Mouse (Mus musculus): Measurements from ENCODE around the gene Inpp4b. TPM values are rescaled to one million over a fixed set of nuclear protein-coding genes. Genes with fewer than 3 reads are reported as not detected.

The Inpp4b gene
- polyA plus RNA-seq, 1 experiment from 2014 or later, result 4.6 TPM

GRCm38 (mm10) chr8:81608082-81608481, 265.7 kb downstream of the Inpp4b start:
- Histone ChIP-seq H3K4me2 (replicated peaks; ENCODE audit: low read depth) (no peak overlapping the region), H3K9me3 (ENCODE audit: control insufficient read depth) (no peaks in the 10 kb centered on the region), H3K9ac (ENCODE audit: low read depth, low read length) (no peak overlapping the region), H3K27me3 (replicated peaks; ENCODE audit: control insufficient read depth, insufficient read depth, low read length) (no peaks in the 10 kb centered on the region), H3K27ac (ENCODE audit: low read depth, low read length) (no peak overlapping the region), H3K4me3 (ENCODE audit: low read depth, low read length) (no peak overlapping the region), H3K36me3 (ENCODE audit: control insufficient read depth, insufficient read depth) (no peaks in the 10 kb centered on the region), H3K4me1 (replicated peaks; ENCODE audit: control insufficient read depth, insufficient read depth, low read length) (no peaks in the 10 kb centered on the region)
- ATAC-seq, result no peak
- WGBS, result 95% methylated on average over 1 of the region's 1 CpGs
- TF ChIP-seq CTCF (IDR thresholded peaks at IDR 0.05; ENCODE audit: low read depth), result no peak

DNA sequence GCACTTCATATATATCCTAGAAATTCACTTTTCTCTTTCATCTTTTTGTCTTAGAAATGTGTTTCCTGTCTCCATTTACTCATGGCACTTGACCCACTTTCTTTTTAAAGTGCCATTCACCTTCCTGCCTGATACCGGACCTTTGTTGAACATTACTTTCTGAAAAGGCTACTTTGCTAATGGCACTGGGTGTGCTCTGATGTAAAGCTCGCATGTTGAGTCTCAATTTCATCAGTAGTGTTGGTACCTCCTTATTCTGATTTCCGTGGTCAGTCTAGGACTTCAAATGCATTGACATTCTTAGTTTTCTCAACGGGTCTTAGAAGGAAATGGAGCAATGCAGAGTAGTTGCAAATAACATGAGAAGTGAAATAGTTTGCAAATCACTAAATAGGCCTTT, 266.7 kb downstream of the Inpp4b start:
- no peaks in the 10 kb centered on the region for H3K36me3 ChIP-seq (ENCODE audit: control insufficient read depth, insufficient read depth)
- H3K27me3 ChIP-seq (replicated peaks; ENCODE audit: control insufficient read depth, insufficient read depth, low read length), result no peaks in the 10 kb centered on the region
- no peak for TF ChIP-seq CTCF (IDR thresholded peaks at IDR 0.05; ENCODE audit: low read depth)
- H3K9me3 ChIP-seq (ENCODE audit: control insufficient read depth), result no peaks in the 10 kb centered on the region
- H3K9ac ChIP-seq (ENCODE audit: low read depth, low read length), result no peak overlapping the region
- no peak overlapping the region for H3K27ac ChIP-seq (ENCODE audit: low read depth, low read length)
- no peak overlapping the region for H3K4me3 ChIP-seq (ENCODE audit: low read depth, low read length)
- H3K4me2 ChIP-seq (replicated peaks; ENCODE audit: low read depth), result no peak overlapping the region
- 79% methylated on average over 4 of the region's 4 CpGs for WGBS
- no peak for ATAC-seq
- H3K4me1 ChIP-seq (replicated peaks; ENCODE audit: control insufficient read depth, insufficient read depth, low read length), result no peaks in the 10 kb centered on the region

DNA sequence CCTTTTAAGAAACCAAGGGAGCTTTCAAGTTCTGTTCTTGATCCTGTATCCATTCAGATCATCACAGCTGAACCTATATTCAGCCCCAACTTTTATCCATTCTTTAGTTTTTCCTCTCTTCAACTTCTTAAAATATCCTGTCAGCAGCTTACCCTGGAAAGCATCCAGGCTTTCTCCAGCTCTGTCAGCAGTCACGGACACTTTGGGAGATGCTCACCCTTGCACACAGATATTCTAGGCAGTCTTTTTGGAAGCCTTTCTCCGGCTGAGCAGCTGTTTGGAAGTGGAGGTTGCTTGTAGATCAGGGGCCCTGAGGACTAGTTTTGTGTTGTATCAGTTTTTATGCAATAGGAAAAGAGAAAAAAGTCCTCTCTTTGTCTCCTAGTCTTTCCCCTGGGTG, 270.3 kb downstream of the Inpp4b start:
- H3K27me3 ChIP-seq (replicated peaks; ENCODE audit: control insufficient read depth, insufficient read depth, low read length), result no peaks in the 10 kb centered on the region
- H3K4me1 ChIP-seq (replicated peaks; ENCODE audit: control insufficient read depth, insufficient read depth, low read length), result no peaks in the 10 kb centered on the region
- no peak overlapping the region for H3K4me3 ChIP-seq (ENCODE audit: low read depth, low read length)
- no peak for TF ChIP-seq CTCF (IDR thresholded peaks at IDR 0.05; ENCODE audit: low read depth)
- H3K9ac ChIP-seq (ENCODE audit: low read depth, low read length), result no peak overlapping the region
- no peaks in the 10 kb centered on the region for H3K36me3 ChIP-seq (ENCODE audit: control insufficient read depth, insufficient read depth)
- 59% methylated on average over 2 of the region's 2 CpGs for WGBS
- no peaks in the 10 kb centered on the region for H3K9me3 ChIP-seq (ENCODE audit: control insufficient read depth)
- no peak overlapping the region for H3K27ac ChIP-seq (ENCODE audit: low read depth, low read length)
- no peak for ATAC-seq
- H3K4me2 ChIP-seq (replicated peaks; ENCODE audit: low read depth), result no peak overlapping the region

DNA sequence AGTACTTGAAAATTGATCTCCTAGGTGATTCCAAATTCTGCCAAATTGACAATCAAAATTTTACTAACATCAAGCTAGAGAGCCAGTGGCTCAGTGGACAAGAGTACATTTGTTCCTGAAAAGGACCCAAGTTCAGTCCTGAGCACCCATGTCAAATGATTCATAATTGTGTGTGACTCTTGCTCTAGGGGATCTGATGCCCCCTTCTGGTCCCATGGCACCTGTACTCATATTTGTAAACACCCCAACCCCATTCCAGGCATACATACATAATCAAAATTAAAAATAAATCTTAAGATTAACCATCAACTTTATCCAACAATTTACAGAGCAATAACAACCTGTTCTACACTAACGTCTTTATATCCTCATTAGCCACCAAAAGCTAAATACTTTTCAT, 271.8 kb downstream of the Inpp4b start:
- Histone ChIP-seq H3K9ac (ENCODE audit: low read depth, low read length) (no peak overlapping the region), H3K4me1 (replicated peaks; ENCODE audit: control insufficient read depth, insufficient read depth, low read length) (no peaks in the 10 kb centered on the region), H3K27ac (ENCODE audit: low read depth, low read length) (no peak overlapping the region), H3K9me3 (ENCODE audit: control insufficient read depth) (no peaks in the 10 kb centered on the region), H3K4me3 (ENCODE audit: low read depth, low read length) (no peak overlapping the region), H3K36me3 (ENCODE audit: control insufficient read depth, insufficient read depth) (no peaks in the 10 kb centered on the region), H3K4me2 (replicated peaks; ENCODE audit: low read depth) (no peak overlapping the region), H3K27me3 (replicated peaks; ENCODE audit: control insufficient read depth, insufficient read depth, low read length) (no peaks in the 10 kb centered on the region)
- no peak for TF ChIP-seq CTCF (IDR thresholded peaks at IDR 0.05; ENCODE audit: low read depth)
- ATAC-seq, result no peak
- 79% methylated on average over 1 of the region's 1 CpGs for WGBS

DNA sequence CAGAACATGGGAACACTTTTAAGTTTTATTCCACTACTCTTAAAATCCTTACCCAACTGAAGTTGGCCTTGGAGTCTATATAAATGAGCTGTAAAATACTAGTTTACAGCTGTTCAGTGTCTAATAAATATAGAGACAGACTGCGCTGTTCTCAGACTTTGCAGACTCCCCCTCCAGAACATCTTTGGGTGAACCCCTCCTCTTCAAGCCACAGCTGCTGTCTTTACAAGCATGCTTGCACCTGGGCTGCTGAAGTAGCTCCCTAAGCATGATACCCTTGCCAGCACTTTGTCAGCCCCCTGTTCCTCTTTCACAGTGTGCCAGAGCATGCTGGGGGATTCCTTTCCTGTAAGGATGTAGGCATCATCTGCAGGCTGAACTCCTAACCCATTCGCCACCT, 272.2 kb downstream of the Inpp4b start:
- Histone ChIP-seq H3K9me3 (ENCODE audit: control insufficient read depth) (no peaks in the 10 kb centered on the region), H3K27ac (ENCODE audit: low read depth, low read length) (no peak overlapping the region), H3K27me3 (replicated peaks; ENCODE audit: control insufficient read depth, insufficient read depth, low read length) (no peaks in the 10 kb centered on the region), H3K4me3 (ENCODE audit: low read depth, low read length) (no peak overlapping the region), H3K36me3 (ENCODE audit: control insufficient read depth, insufficient read depth) (no peaks in the 10 kb centered on the region), H3K4me1 (replicated peaks; ENCODE audit: control insufficient read depth, insufficient read depth, low read length) (no peaks in the 10 kb centered on the region), H3K4me2 (replicated peaks; ENCODE audit: low read depth) (no peak overlapping the region), H3K9ac (ENCODE audit: low read depth, low read length) (no peak overlapping the region)
- TF ChIP-seq CTCF (IDR thresholded peaks at IDR 0.05; ENCODE audit: low read depth), result no peak
- no peak for ATAC-seq
- 81% methylated on average over 2 of the region's 2 CpGs for WGBS

GRCm38 (mm10) chr8:81615552-81615951, 273.2 kb downstream of the Inpp4b start:
- 91% methylated on average over 1 of the region's 1 CpGs for WGBS
- no peaks in the 10 kb centered on the region for H3K9me3 ChIP-seq (ENCODE audit: control insufficient read depth)
- no peak for TF ChIP-seq CTCF (IDR thresholded peaks at IDR 0.05; ENCODE audit: low read depth)
- no peak overlapping the region for H3K27ac ChIP-seq (ENCODE audit: low read depth, low read length)
- ATAC-seq, result no peak
- H3K36me3 ChIP-seq (ENCODE audit: control insufficient read depth, insufficient read depth), result no peaks in the 10 kb centered on the region
- no peak overlapping the region for H3K4me3 ChIP-seq (ENCODE audit: low read depth, low read length)
- no peaks in the 10 kb centered on the region for H3K4me1 ChIP-seq (replicated peaks; ENCODE audit: control insufficient read depth, insufficient read depth, low read length)
- no peaks in the 10 kb centered on the region for H3K27me3 ChIP-seq (replicated peaks; ENCODE audit: control insufficient read depth, insufficient read depth, low read length)
- no peak overlapping the region for H3K9ac ChIP-seq (ENCODE audit: low read depth, low read length)
- no peak overlapping the region for H3K4me2 ChIP-seq (replicated peaks; ENCODE audit: low read depth)

GRCm38 (mm10) chr8:81618918-81619317, 276.6 kb downstream of the Inpp4b start:
- no peaks in the 10 kb centered on the region for H3K27me3 ChIP-seq (replicated peaks; ENCODE audit: control insufficient read depth, insufficient read depth, low read length)
- no peaks in the 10 kb centered on the region for H3K36me3 ChIP-seq (ENCODE audit: control insufficient read depth, insufficient read depth)
- ATAC-seq, result no peak
- H3K9ac ChIP-seq (ENCODE audit: low read depth, low read length), result no peak overlapping the region
- no peak for TF ChIP-seq CTCF (IDR thresholded peaks at IDR 0.05; ENCODE audit: low read depth)
- H3K4me1 ChIP-seq (replicated peaks; ENCODE audit: control insufficient read depth, insufficient read depth, low read length), result no peaks in the 10 kb centered on the region
- H3K4me2 ChIP-seq (replicated peaks; ENCODE audit: low read depth), result no peak overlapping the region
- H3K9me3 ChIP-seq (ENCODE audit: control insufficient read depth), result no peaks in the 10 kb centered on the region
- H3K27ac ChIP-seq (ENCODE audit: low read depth, low read length), result no peak overlapping the region
- no peak overlapping the region for H3K4me3 ChIP-seq (ENCODE audit: low read depth, low read length)
- WGBS, result 92% methylated on average over 3 of the region's 3 CpGs

All from intestine, postnatal 0 days (tissue).